Mouse (Mus musculus) MEL (cell line): Measurements from ENCODE around the gene Mcf2l. TPM values are rescaled to one million over a fixed set of nuclear protein-coding genes. Genes with fewer than 3 reads are reported as not detected.

Experiments used
- DNase-seq: peaks from one replicate; pipeline ENCODE4 v3.0.0; 2011; ENCODE audit warnings: low read depth, low spot score
- H3K27ac ChIP-seq: 2 replicates; pipeline ENCODE4 v1.5.1; 2012; ENCODE audit warnings: low read depth, mild to moderate bottlenecking, control low read depth, low read length, moderate library complexity; ENCODE audit not compliant: control insufficient read depth
- H3K27me3 ChIP-seq, 2 experiments: fragments of 150-350 bp in 1 of 2; sonication (generic) in 1 of 2; 2 replicates each; pipeline ENCODE4 v1.6.1; 2012; ENCODE audit warnings: low read length in 2 of 2, mild to moderate bottlenecking in 2 of 2, improper control_type of control experiment in 1 of 2, moderate library complexity in 1 of 2; ENCODE audit not compliant: insufficient read depth in 2 of 2, control insufficient read depth in 1 of 2
- H3K36me3 ChIP-seq, 2 experiments: 2 replicates each; pipeline ENCODE4 v1.6.1; 2012 to 2014; ENCODE audit warnings: low read length in 2 of 2, improper control_type of control experiment in 1 of 2, inconsistent platforms in 1 of 2, mild to moderate bottlenecking in 1 of 2; ENCODE audit not compliant: insufficient read depth in 2 of 2, control insufficient read depth in 1 of 2
- H3K4me1 ChIP-seq, 2 experiments: fragments of 150-350 bp in 1 of 2; sonication (generic) in 1 of 2; 2 replicates each; pipeline ENCODE4 v1.6.1; 2012; ENCODE audit warnings: low read length in 2 of 2, improper control_type of control experiment in 1 of 2, mild to moderate bottlenecking in 1 of 2; ENCODE audit not compliant: insufficient read depth in 2 of 2, control insufficient read depth in 1 of 2
- H3K4me3 ChIP-seq, 2 experiments: fragments of 150-350 bp in 1 of 2; sonication (generic) in 1 of 2; 2 replicates each; pipeline ENCODE4 v1.5.1; 2012; ENCODE audit warnings: low read depth in 2 of 2, low read length in 2 of 2, mild to moderate bottlenecking in 2 of 2, moderate library complexity in 2 of 2, control low read depth in 1 of 2, improper control_type of control experiment in 1 of 2; ENCODE audit not compliant: control insufficient read depth in 1 of 2, insufficient read depth in 1 of 2
- H3K79me2 ChIP-seq: 2 replicates; pipeline ENCODE4 v1.6.1; 2012; ENCODE audit warnings: mild to moderate bottlenecking, low read length, moderate library complexity; ENCODE audit not compliant: control insufficient read depth, poor library complexity, insufficient read depth
- H3K9ac ChIP-seq: 2 replicates; pipeline ENCODE4 v1.6.1; 2012; ENCODE audit warnings: low read depth, mild to moderate bottlenecking, control low read depth, low read length, moderate library complexity; ENCODE audit not compliant: control insufficient read depth, poor library complexity, severe bottlenecking
- H3K9me3 ChIP-seq: fragments of 150-350 bp; sonication (generic); replicated peaks from 2 replicates; pipeline ENCODE4 v1.6.1; 2012; ENCODE audit warnings: mild to moderate bottlenecking, low read length, improper control_type of control experiment, moderate library complexity; ENCODE audit not compliant: insufficient read depth
- BHLHE40 ChIP-seq: IDR thresholded peaks from 2 replicates; pipeline ENCODE4 v1.6.1; 2012; ENCODE audit warnings: low read depth, mild to moderate bottlenecking, inconsistent platforms, low read length, improper control_type of control experiment, borderline replicate concordance
- CHD1 ChIP-seq: IDR thresholded peaks from 2 replicates; pipeline ENCODE4 v1.6.1; 2012; ENCODE audit warnings: low read depth, mild to moderate bottlenecking, inconsistent platforms, low read length, improper control_type of control experiment
- CHD2 ChIP-seq: IDR thresholded peaks from 2 replicates; pipeline ENCODE4 v1.6.1; 2011; ENCODE audit warnings: low read length, improper control_type of control experiment
- ELF1 ChIP-seq: IDR thresholded peaks from 2 replicates; pipeline ENCODE4 v1.6.1; 2014; ENCODE audit warnings: low read depth, mild to moderate bottlenecking, inconsistent platforms, low read length, improper control_type of control experiment, moderate library complexity
- EP300 ChIP-seq, 2 experiments: IDR thresholded peaks; 2 replicates each; pipeline ENCODE4 v1.6.1; 2011; ENCODE audit warnings: improper control_type of control experiment in 2 of 2, low read length in 2 of 2, low read depth in 1 of 2, mild to moderate bottlenecking in 1 of 2
- GATA1 ChIP-seq: IDR thresholded peaks from 2 replicates; pipeline ENCODE4 v1.6.1; 2011; ENCODE audit warnings: low read depth, low read length, improper control_type of control experiment
- HCFC1 ChIP-seq: IDR thresholded peaks from 2 replicates; pipeline ENCODE4 v1.6.1; 2012; ENCODE audit warnings: low read depth, mild to moderate bottlenecking, inconsistent platforms, low read length, improper control_type of control experiment, moderate library complexity
- JUND ChIP-seq: IDR thresholded peaks from 2 replicates; pipeline ENCODE4 v1.6.1; 2011; ENCODE audit warnings: low read depth, mild to moderate bottlenecking, improper control_type of control experiment, low read length
- KAT2A ChIP-seq: conservative IDR thresholded peaks from 2 replicates; pipeline ENCODE4 v1.6.1; 2012; ENCODE audit warnings: low read depth, low read length, improper control_type of control experiment, inconsistent platforms
- MAZ ChIP-seq: IDR thresholded peaks from 2 replicates; pipeline ENCODE4 v1.6.1; 2012; ENCODE audit warnings: low read depth, mild to moderate bottlenecking, inconsistent platforms, low read length, improper control_type of control experiment
- MEF2A ChIP-seq: IDR thresholded peaks from 2 replicates; pipeline ENCODE4 v1.6.1; 2014; ENCODE audit warnings: low read depth, mild to moderate bottlenecking, inconsistent platforms, low read length, improper control_type of control experiment; ENCODE audit not compliant: poor library complexity, insufficient replicate concordance, severe bottlenecking; ENCODE audit errors: extremely low read depth
- MXI1 ChIP-seq: IDR thresholded peaks from 2 replicates; pipeline ENCODE4 v1.6.1; 2011; ENCODE audit warnings: mild to moderate bottlenecking, low read depth, low read length, improper control_type of control experiment
- MYB ChIP-seq: IDR thresholded peaks from 2 replicates; pipeline ENCODE4 v1.6.1; 2011; ENCODE audit warnings: mild to moderate bottlenecking, low read depth, low read length, improper control_type of control experiment
- POLR2A ChIP-seq, 2 experiments: IDR thresholded peaks; 2 replicates each; pipeline ENCODE4 v1.6.1; 2011 to 2012; ENCODE audit warnings: low read length in 2 of 2, mild to moderate bottlenecking in 2 of 2, control low read depth in 1 of 2, improper control_type of control experiment in 1 of 2, low read depth in 1 of 2, moderate library complexity in 1 of 2; ENCODE audit not compliant: control insufficient read depth in 1 of 2, insufficient read depth in 1 of 2, poor library complexity in 1 of 2
- POLR2AphosphoS5 ChIP-seq: IDR thresholded peaks from 2 replicates; pipeline ENCODE4 v1.6.1; 2012; ENCODE audit warnings: low read depth, borderline replicate concordance, mild to moderate bottlenecking, inconsistent platforms, low read length, moderate library complexity, mixed read lengths
- SMC3 ChIP-seq: IDR thresholded peaks from 2 replicates; pipeline ENCODE4 v1.6.1; 2011; ENCODE audit warnings: low read depth, low read length, improper control_type of control experiment
- TBP ChIP-seq: IDR thresholded peaks from 2 replicates; pipeline ENCODE4 v1.8.0; 2011; ENCODE audit warnings: low read depth, low read length, improper control_type of control experiment
- TCF12 ChIP-seq: IDR thresholded peaks from 2 replicates; pipeline ENCODE4 v1.6.1; 2014; ENCODE audit warnings: low read depth, mild to moderate bottlenecking, inconsistent platforms, low read length, improper control_type of control experiment, moderate library complexity
- USF1 ChIP-seq: IDR thresholded peaks from 2 replicates; pipeline ENCODE4 v1.6.1; 2014; ENCODE audit warnings: low read depth, mild to moderate bottlenecking, inconsistent platforms, low read length, improper control_type of control experiment, moderate library complexity
- USF2 ChIP-seq, 2 experiments: IDR thresholded peaks; 2 replicates each; pipeline ENCODE4 v1.6.1; 2011 to 2012; ENCODE audit warnings: improper control_type of control experiment in 2 of 2, low read length in 2 of 2, borderline replicate concordance in 1 of 2, inconsistent platforms in 1 of 2, low read depth in 1 of 2, mild to moderate bottlenecking in 1 of 2; ENCODE audit not compliant: insufficient read depth in 1 of 2
- ZKSCAN1 ChIP-seq: IDR thresholded peaks from 2 replicates; pipeline ENCODE4 v1.6.1; 2012; ENCODE audit warnings: low read depth, mild to moderate bottlenecking, inconsistent platforms, low read length, improper control_type of control experiment, moderate library complexity
- ZMIZ1 ChIP-seq: IDR thresholded peaks from 2 replicates; pipeline ENCODE4 v1.6.1; 2012; ENCODE audit warnings: low read depth, mild to moderate bottlenecking, inconsistent platforms, low read length, improper control_type of control experiment, moderate library complexity
- polyA plus RNA-seq, 2 experiments: library from polyadenylated mRNA; stranded (reverse) in 1 of 2; unstranded in 1 of 2; fragments of >175 nt in 1 of 2; fragments of >200 nt in 1 of 2; gene quantifications; 2 replicates each; pipeline versions ENCODE4 v1.2.1 to v1.2.4; 2012; ENCODE audit warnings: low replicate concordance in 2 of 2, low read depth in 1 of 2; ENCODE audit not compliant: insufficient read length in 2 of 2, insufficient read depth in 1 of 2, missing spikeins in 1 of 2
- total RNA-seq: library from RNA; depleted of rRNA; stranded (reverse); fragments of 300-350 nt; gene quantifications from 2 replicates; pipeline ENCODE4 v1.2.3, GENCODE M21; 2012

The Mcf2l gene
- total and polyA plus RNA-seq, 3 experiments = 1.2 to 3.6 TPM; not detected in 1

DNA sequence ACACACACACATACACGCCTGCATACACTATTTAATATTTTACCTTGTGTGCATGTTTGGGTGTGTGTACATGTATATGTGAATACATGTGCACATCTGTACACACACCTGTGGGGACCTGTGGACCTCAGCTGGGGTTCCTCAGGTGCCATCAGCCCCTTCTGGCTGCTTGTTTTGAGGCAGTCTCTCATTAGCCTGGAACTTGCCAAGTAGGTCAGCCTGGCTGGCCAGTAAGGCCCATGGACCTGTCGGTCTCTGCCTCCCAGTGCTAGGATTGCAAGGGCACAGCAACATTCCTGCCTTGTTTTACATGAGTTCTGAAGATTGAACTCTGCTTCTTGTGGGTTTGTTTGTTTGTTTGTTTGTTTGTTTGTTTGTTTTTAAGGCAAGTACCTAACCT is 87.0 kb downstream of the Mcf2l start:
- no peak overlapping the region for H3K9ac ChIP-seq
- no peaks in the 10 kb centered on the region for H3K9me3 ChIP-seq
- H3K79me2 ChIP-seq = no peaks in the 10 kb centered on the region
- no peak for TF ChIP-seq CHD1
- TF ChIP-seq MYB = no peak
- no peak for TF ChIP-seq BHLHE40
- TF ChIP-seq ZMIZ1 = no peak
- no peak for TF ChIP-seq GATA1
- no peak for TF ChIP-seq POLR2A (IDR thresholded peaks at IDR 0.05; ENCODE audit: control insufficient read depth in 1 of 2, insufficient read depth in 1 of 2, low read depth in 1 of 2, low read length in 2 of 2, poor library complexity in 1 of 2)
- no peak for TF ChIP-seq ELF1
- H3K36me3 ChIP-seq = no peaks in the 10 kb centered on the region
- no peaks in the 10 kb centered on the region for H3K27me3 ChIP-seq
- no peak overlapping the region for H3K4me3 ChIP-seq
- H3K27ac ChIP-seq = no peak overlapping the region
- no peak for DNase-seq
- no peaks in the 10 kb centered on the region for H3K4me1 ChIP-seq

- Histone ChIP-seq H3K27ac (no peak overlapping the region), H3K27me3 (no peaks in the 10 kb centered on the region), H3K79me2 (no peaks in the 10 kb centered on the region), H3K36me3 (no peaks in the 10 kb centered on the region)
- TF ChIP-seq USF2 (IDR thresholded peaks at IDR 0.05; ENCODE audit: borderline replicate concordance in 1 of 2, insufficient read depth in 1 of 2, low read depth in 1 of 2, low read length in 2 of 2) (no peak), USF1 (no peak), KAT2A (no peak), MAZ (no peak)
- TF ChIP-seq, all 39 proteins: peak for 0
- DNase-seq = no peak
- Histone ChIP-seq H3K4me3 (no peak overlapping the region), H3K9me3 (no peaks in the 10 kb centered on the region), H3K4me1 (no peaks in the 10 kb centered on the region), H3K9ac (no peak overlapping the region)
Observed at GRCm38 (mm10) chr8:12961211-12961610, 87.6 kb downstream of the Mcf2l start.

- Histone ChIP-seq H3K79me2 (no peaks in the 10 kb centered on the region), H3K4me3 (no peak overlapping the region), H3K27me3 (no peaks in the 10 kb centered on the region), H3K36me3 (no peaks in the 10 kb centered on the region), H3K27ac (no peak overlapping the region), H3K9me3 (no peaks in the 10 kb centered on the region), H3K4me1 (no peaks in the 10 kb centered on the region), H3K9ac (no peak overlapping the region)
- TF ChIP-seq MYB (no peak), HCFC1 (no peak), KAT2A (no peak), EP300 (IDR thresholded peaks at IDR 0.05; ENCODE audit: low read depth in 1 of 2, low read length in 2 of 2) (no peak), JUND (no peak), SMC3 (no peak), TCF12 (no peak), BHLHE40 (no peak), ELF1 (no peak), ZKSCAN1 (no peak), TBP (no peak), CHD2 (no peak), MXI1 (no peak), POLR2AphosphoS5 (no peak), MEF2A (no peak), ZMIZ1 (no peak)
- DNase-seq = no peak
Observed at GRCm38 (mm10) chr8:12961821-12962534, 88.4 kb downstream of the Mcf2l start.
